Mouse (Mus musculus): Measurements from ENCODE around the gene Cacna2d3. TPM values are rescaled to one million over a fixed set of nuclear protein-coding genes. Genes with fewer than 3 reads are reported as not detected.

Cacna2d3 gene
- total RNA-seq, 2 experiments from 2014 or later = 2.2 to 2.8 TPM

DNA sequence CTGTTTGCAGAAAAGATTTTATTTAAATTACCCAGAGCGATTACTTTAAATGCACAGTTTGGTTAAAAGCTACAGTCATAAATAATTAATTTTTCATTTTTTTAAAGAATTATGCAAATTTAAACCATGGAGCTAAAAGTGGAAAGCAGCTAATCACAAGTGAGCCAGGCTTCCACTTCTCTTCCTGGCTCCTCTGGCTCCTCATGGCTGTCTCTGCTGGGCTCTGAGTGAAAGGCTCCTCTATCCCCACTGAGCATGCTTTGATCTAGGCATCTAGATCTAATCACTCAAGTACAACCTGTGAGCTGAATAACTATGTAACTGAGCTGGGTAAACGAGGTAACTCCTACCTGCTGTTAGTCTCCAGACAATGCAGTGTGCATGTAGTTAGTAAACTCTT lies 577.5 kb downstream of the Cacna2d3 start:
- no peak for DNase-seq

DNA sequence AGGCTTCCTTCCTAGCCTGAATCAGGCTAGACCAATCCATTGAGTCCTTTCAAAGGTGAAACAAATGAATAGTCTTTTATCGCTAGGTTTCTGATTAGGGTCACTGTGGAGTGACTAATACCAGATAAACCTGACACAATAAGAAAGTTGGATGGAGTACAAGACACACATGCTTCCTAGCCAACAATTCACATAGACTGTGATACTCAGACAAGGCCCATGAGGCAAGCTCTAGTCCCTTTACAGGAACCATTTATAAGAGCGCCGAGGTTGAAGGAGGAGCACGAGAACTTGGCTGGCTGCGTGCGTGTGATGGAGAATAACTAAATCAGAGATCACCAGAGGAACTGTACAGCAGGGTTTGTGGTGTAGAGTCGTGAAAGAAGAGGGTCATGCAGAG lies 584.0 kb downstream of the Cacna2d3 start:
- no peak for DNase-seq

DNA sequence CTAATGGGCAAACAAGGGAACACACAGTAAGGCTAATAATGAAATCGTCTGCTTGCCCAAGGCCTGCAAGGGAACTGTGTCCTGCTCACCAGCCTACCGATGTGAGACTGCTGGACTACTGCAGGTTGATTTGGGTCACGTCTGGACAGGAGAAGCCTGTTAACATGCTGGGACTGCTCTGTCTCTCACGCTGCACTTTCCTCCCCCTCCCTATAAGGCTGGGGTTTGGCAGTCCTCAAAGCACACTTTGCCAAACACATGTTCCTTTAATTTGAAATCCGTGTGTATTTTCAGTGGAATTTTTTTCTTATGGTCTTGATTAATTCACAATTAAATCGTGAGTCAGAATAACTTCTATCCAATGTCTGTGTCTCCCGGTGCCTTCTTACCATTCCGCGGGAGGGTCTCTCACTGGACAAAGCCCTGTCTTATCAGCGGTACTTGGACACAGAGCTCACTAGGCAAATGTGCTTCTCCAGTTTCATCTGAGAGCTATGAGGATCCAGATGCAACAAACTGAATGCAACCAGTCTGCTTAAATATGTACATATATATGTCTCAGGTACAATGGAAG lies 584.6 kb downstream of the Cacna2d3 start:
- DNase-seq = peak; percentile 7

DNA sequence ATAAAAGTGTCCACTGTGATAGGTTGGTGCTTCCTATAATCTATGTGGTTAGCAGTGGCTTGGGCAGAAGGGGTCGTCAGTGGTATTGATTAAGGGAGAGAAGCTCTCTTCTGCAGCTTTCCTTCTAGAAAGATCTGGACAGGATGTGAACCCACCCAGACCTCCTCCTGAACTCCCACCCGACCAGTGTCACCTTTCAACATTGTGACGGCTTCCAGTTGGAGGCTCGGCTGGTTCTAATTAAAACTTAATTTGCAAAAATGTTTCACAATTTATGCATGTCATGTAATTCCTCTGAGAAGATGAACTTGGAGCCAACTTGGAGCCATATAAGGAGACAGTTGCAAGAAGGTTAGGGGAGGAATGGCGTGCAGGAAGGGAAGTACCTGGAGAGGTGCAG lies 586.8 kb downstream of the Cacna2d3 start:
- no peak for DNase-seq

DNA sequence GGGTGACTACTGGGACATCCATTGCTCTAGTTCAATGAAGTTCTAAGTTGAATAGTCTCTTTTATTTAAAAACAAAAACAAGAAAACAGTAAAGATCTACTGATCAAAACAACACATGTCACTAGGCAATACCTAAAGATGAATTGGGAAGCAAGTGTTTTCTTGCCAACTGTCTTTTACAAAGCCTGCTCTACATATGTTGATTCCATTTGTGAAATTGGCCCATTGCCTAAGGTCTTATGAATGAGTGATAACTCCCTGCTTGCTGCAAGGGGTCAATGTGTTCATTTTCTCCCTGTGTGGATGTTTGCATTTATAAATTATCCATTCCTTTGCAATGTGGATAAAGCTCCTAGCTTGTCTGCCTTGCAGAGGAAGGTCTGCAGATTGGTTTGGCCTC lies 591.2 kb downstream of the Cacna2d3 start:
- no peak for DNase-seq

DNA sequence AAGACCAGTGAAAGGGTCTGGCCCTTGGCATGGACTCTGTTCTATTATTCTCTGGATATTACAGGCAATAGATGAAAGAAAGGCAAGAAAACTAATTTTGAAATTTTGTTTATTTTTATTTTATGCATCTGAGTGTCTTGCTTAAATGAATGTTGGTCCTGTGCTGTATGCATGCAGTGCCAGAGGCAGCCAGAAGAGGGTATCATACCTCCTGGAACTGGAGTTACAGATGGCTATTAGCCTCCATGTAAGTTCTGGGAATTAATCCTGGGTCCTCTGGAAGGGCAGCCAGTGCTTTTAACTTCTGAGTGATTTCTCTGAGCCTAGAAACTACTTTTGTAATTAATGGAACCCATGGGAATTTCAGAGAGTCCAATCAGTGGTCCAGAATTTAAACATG lies 597.8 kb downstream of the Cacna2d3 start:
- DNase-seq = no peak

DNA sequence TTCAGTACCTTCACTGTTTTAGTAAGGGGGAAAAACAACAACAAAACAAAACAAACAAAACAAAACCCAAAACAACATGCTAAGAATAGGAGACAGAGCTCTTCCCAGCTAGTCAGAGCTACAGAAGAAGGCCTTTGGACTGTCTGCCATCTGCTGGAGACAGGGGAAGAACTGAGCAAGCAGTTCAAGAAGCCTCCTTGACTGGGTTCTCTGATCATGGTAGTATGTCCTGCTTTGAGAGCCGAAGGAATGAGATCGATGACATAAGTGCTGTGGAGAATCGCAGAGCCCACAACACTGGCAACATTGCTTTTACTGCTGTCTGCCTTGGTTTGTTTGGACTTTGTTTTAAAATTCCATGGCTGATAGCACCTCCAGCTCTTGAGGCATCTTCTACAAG lies 598.9 kb downstream of the Cacna2d3 start:
- DNase-seq = no peak

DNA sequence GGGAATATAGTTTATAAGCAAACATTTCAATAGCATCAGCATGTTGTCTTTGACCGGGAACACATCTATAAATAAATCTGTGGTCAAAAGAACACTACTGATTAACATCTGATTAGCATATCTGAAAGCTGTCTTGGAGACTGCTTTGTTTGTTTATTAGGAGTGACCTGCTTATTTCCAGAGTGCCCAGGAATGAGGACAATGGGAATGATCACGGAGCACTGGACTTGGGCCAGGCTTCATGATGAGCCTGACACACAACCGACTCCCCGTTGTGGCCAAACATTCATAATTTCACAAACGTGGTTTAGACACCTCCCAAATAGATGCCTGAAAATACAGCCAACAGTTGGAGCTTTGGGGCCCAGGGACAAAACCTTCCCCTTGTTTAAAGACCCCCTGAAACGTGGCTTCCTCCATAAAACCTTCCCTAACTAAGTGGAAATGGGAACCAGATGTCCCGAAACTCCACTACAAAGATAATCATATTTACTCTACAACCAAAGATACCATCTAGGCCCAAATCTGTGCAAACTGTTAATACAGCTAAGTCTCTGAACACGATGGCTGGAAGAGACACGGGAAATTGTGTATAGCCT lies 607.7 kb downstream of the Cacna2d3 start:
- DNase-seq = peak; percentile 24

DNA sequence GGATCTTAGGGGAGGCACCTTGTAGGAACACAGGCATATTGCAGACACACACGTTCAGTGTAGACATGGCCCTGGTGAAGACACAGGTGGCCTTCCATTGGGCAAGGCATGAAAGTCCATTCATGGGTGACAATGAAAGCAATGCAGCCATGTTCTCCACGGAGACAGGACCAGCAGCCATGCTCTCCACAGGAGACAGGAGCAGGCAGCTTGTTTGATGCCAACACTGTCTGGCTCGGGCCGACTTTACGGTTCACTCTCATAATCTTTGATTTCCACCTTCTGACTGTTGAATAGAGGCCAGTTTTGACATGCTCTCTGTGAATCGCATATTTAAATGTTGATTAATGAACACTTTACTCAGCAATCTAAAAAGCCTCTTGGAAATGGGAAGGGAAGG lies 610.0 kb downstream of the Cacna2d3 start:
- no peak for DNase-seq

DNA sequence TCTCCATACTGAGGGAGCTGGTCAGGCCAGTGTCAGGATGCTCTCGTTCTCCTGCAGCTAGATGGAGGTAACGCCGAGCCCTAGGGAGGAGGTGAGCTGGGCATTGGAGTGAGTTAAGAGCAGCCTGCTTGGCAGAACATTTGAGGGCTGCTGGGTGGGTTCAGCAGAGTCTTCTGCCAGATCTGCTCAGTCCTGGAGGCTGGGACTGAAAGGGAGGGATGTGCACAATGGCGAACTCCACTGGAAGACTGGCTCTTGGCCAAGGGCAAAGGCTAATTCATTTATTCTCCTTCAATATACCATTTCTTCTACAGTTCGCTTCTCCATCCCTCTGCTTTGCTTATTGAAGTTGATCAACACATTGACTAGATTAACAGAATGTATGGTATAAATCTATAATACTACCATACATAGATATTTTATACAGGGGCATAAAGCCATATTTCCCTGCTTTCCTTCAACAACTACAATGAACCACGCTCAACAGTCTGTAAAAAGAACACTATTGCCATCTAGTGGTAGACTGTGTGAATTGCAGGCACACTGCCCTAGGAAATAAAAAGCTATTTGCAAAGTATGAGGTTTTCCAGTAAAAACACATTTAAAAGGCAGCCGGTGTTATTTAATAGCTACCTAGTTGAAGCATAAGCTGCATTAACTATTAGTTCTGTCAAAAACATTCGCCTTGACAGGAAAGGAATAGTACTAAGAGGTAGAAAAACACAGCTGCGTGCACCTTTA lies 611.1 kb downstream of the Cacna2d3 start:
- no peak for DNase-seq

DNA sequence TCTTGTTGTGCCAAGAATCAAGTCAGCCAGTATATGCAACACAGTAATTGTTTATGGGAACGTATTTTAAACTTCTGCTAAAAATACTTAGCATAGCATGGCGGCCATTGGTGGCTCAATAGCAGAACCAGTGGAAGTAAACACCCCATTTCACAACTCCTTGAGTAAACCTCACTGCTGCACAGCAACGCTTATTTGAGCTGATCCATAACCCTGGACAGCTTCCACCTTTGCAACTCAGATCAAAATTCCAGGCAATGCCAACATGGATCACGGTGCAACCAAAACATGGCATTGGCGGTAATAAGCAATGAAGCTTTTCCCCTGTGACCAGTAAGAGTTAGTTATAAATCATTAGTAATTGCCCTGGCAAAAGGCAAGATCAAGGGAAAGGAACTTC lies 614.2 kb downstream of the Cacna2d3 start:
- DNase-seq = no peak

DNA sequence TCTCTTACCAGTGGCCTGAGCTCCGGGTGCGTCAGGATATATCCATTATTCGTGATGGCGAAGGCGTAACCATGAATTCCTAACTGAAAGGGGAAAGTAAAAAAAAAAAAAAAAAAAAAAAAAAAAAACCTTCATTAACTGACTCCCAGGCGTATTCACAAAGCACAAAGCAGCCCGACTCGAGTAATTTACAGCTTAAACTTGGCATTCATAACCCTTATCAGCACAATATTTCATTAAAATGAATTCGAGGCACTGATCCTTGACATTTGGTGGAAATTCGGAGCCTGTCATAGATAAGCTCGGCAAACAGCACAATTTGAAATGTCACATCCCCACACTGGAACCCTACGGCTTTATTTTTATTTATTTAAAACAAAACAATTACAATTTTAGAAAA lies 623.9 kb downstream of the Cacna2d3 start:
- DNase-seq = no peak

DNA sequence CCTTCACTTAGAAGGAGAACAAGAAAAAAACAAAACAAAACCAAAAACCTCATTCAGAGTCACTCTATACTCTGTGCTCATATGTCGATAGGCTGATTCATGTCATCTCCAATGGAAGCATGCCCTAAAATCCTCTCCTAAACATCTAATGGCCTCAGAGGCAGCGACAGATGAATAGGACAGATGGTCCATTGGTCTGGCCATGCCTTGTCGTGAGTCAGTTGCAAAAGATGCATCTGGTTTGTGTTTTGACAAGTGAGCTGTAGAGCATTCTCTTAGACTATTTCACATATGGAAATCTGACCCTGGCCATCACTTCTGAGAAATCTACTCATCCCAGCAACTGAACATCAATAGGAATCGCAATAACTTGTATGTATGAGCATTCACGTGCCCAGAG lies 626.2 kb downstream of the Cacna2d3 start:
- no peak for DNase-seq

DNA sequence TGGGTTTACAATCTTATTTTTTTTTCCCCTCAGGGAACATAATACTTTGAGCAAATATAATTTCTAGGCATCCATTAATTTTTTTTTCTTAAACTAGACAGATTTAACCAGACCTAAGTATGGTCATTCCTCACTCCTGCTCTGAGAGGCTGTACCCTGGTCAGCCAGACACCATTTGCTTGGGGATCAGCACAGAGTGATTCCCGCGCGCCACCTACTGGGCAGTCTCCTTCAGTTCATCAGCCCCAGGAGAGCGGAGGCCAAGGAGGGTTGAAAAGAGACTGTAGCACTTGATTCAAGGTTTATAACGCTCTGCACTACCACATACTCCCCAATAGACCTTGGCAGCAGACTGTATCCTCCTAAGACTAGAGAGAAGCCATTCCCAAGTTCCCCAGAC lies 631.6 kb downstream of the Cacna2d3 start:
- DNase-seq = peak; percentile 88

DNA sequence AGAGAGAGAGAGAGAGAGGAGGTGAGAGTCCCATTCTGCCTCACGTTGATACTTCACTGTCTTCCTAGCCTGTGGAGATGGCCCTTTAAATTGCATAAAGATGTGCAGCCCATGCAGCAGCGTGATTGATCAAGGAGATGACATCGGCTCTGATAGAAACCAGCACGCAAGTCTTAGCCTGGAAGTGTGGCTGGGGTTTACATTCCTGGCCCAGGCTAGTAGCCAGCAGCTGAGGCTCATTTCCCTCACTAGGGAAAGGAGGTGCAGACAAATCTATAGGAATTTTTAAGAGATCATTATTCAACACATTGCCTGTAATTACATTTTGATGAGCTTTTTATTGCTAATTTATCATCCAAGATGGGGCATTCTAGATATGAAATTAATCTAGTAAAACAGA lies 635.1 kb downstream of the Cacna2d3 start:
- DNase-seq = no peak

DNA sequence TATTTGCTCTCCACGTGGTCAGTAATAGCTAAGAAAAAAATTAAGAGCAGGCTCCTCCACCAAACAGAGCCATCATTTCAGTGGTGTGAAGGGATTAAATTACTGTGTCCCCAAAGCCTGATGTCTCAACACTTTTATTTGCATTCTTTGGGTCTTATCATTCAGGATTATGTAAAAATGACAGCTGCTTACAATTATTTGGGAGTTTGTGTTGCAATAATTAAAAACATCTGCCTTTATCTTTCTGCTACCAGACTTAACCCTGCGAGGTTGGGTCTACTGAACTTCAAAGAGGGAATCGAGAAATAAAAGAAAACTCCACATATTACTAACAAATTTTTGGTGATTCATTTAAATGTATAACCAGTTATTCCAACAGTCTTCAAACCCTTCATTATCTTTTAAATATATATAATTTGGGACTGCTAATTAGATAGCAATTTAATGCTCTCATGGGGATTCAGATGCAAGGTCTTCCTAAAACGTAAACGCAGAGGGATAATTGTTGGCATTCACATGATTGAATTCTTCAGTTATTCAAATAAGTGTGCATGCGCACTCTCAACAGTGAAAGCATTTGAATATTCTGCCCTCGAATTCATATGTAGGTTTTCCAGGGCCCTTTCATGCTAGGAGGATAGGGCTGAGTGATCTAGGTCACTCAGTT lies 636.0 kb downstream of the Cacna2d3 start:
- DNase-seq = no peak

DNA sequence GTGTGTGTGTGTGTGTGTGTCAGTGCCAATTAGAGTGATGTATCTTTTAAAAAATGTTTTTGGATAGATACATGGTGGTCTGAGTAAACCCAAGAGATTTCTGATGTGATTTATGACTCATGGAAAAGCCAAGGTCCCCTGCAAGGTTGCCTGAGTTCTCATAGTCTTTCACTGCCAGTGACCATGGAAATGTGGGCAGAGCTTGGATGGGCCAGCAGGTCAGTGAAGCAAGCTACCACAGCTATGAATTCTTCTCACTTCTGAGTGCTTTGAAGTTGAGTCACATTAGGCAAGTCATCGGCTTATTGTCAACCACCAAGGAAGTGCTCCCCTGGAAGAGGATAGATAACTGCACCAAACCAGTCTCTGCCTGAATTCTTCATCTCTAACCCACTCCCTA lies 639.5 kb downstream of the Cacna2d3 start:
- DNase-seq = no peak

DNA sequence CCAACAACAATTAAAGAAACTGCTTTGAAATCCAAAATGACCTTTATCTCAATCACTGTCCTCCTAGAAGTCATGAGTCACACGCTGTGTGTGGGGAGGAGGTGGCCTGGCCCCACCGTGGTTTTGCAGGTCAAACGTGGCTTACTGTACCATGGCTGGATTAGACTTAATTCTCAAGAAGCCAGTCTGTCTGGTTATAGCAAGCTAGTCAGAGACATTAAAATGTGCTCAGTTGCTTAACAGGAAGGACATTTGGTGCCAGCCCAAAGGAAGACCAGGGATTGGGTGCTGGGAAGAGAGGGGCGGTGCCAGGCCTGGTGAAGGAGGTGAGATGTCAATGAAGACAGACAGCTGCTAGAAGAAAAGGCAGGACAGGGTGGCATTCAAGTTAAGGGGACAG lies 641.0 kb downstream of the Cacna2d3 start:
- DNase-seq = no peak

DNA sequence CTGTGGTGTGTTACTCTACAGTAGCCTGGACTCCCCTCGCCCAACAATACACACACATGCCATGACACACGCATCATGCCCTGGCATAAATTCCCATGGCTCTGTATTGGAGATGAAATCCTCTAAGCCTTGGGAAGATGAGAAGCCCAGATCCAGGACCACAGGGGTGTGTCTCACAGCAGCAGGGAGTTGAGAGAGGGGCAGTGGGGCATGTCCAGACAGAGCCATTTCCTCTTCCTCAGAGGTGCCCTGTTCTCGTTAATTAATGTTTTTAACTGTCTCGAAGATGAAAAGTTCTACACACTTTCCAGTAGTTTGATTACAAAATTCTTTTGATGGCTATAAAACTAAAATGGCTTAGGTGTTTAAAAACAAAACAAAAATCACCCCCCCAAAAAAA lies 641.4 kb downstream of the Cacna2d3 start:
- DNase-seq = no peak

DNA sequence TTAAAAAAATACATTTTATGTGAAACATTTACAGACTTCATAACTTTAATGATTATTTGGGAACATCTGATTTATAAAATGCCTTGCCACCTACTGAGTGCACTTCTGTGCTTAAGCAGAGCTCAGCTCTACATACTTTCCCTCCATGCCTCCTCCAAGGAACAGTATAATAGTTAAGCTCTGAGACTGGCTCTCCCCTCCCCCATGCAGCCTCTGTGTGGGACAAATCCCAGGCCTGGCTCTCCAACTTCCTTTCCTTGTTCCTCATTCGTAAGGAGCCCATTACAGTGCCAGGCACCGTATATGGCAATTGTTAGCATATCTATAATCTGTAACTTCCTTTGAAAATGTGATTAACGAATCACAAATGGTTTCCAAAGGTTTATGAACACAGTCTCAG lies 644.2 kb downstream of the Cacna2d3 start:
- DNase-seq = no peak

DNA sequence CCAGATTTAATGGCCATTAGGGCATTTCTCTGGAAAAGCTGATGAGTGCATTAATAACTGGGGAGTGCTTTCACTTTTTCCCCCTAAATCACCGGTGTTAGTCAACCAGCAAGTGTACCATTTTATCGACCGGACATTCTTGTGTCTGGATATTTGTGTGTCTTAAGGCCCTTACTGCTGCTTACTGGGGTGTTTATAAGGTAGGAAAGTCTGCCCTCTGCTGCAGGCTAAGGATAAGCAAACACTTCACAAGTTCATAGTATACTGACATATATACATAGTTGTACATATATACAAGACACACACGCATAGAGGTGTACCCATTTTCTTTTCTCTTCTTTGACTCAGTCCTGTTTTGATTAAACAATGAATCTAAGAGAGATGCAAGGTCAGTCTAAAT lies 647.9 kb downstream of the Cacna2d3 start:
- DNase-seq = no peak

DNA sequence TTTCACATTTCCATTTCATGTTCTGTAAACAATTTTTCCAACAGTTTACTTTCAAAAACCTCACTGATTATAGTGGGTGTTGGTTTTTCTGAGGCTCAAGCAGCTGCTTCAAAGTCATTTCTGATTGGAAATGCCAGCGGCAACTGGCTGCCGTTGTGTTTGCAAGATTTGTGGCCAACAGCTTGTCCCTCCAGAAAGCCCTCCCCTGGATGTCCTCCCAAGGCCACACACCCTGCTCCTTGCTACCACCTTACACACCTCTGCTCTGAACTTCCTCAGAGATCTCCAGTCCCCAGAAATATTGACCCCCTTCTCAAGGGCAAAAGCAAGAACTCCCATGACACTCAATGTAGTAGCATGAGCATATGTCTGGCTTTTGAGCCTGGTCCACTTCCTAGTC lies 659.0 kb downstream of the Cacna2d3 start:
- no peak for DNase-seq

DNA sequence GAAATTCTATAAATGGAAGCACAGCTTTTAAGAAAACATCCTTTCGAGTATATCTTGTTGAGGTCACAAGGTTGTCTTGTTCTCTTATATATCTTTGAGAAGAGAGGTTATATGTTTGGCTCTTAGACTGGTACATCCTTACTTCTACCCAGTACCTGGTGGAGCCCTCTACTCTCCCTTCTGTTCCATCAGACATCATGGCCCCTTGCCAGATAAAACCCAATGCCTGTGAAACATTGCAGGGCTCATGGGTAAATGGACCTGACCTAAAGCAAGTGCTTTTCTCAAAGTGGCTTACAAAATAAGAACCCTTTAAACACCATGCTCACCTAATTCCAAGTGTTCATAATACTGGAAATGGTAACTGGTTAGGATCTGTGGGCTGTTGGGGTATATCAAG lies 660.2 kb downstream of the Cacna2d3 start:
- DNase-seq = no peak

DNA sequence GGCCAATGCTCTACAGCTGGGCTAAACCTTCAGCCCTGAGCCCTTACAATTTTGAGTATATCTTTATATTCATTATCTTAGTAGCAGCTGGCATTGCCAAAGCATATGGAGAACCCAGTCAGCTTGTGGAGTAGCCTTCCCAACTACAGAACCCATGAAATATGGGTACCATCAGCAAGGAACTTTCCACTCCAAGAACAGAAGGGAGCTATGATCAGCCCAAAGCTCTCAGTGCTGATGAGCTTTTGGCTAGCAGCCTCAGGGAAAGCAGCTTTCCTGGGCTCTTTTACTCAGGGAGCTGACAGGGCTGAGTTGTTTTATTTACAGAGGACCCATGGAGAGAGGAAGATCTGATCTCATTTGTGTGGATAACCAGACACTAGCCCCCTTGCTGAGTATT lies 661.0 kb downstream of the Cacna2d3 start:
- no peak for DNase-seq
